Comparison of ENCODE assay signal across 8 mouse cellular contexts in the genomic region with DNA sequence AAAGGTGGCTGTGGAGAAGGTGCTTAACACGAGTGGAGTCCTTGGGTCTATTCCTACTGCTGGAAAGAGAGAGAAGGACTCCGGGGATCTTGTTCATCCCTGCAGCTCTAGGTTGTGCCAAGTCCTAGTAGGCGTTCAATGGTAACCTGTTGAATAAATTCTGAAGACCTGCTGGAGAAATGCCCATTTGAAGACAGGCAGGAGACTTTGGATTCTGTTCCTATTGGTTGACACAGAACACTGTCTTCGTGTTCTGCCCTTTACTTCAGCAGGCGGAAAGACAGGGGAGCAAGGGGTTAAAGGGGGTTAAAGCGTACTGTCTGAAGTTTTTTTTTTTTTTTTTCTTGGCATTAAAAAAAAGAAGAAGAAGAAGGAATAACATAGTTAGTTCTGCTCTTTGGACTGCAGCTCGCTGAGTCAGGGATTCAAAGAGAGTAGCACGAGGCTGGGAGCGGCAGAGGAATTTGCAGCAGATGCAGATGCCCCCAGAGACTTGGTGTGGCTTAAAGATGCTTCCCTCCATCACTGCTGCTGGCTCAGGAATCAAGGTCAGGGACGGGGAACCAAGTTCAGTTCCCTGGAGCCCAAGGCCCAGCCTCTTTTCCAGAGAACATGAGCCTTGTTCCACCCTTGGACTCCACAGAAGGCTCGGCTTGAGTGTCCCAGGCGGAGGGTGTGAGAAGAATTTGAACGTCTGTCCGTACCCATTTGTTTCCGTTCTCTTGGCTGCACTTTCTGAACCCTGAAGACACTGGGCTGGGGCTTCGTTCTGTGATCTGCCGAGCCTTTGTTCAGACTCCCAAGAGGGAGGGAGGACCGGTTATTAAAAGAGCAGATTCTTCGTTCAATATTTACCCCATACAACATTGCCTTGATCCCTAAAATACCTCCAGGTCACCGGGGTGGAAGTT. TPM values are rescaled to one million over a fixed set of nuclear protein-coding genes. Genes with fewer than 3 reads are reported as not detected.
DNase-seq lines count a peak whose midpoint lies in the region; ATAC-seq and TF ChIP-seq lines count a peak whose summit lies in the region.

No protein-coding gene starts in this region.

- H3K27me3 ChIP-seq in limb, embryonic 14.5 days (ENCODE audit: control insufficient read depth, insufficient read depth, low read length), result no peaks in the 10 kb centered on the region
- H3K27me3 ChIP-seq in limb, embryonic 10.5 days (ENCODE audit: low read depth, poor library complexity, severe bottlenecking), result no peaks in the 10 kb centered on the region
- no peaks in the 10 kb centered on the region for H3K27me3 ChIP-seq in embryonic facial prominence, embryonic 15.5 days
- no peaks in the 10 kb centered on the region for H3K27me3 ChIP-seq in midbrain, embryonic 13.5 days

- H3K36me3 ChIP-seq in limb, embryonic 14.5 days (ENCODE audit: control insufficient read depth, insufficient read depth, low read length), result no peaks in the 10 kb centered on the region
- H3K36me3 ChIP-seq in limb, embryonic 10.5 days, result no peaks in the 10 kb centered on the region
- H3K36me3 ChIP-seq in embryonic facial prominence, embryonic 15.5 days, result no peaks in the 10 kb centered on the region
- no peaks in the 10 kb centered on the region for H3K36me3 ChIP-seq in midbrain, embryonic 13.5 days

- ATAC-seq in limb, embryonic 14.5 days (ENCODE audit: low FRiP score, low read depth), result peak; percentile 38; the same call in 1 of the 2 replicates
- peak; percentile 48; the same call in 1 of the 2 replicates for ATAC-seq in embryonic facial prominence, embryonic 15.5 days (ENCODE audit: insufficient number of reproducible peaks, low FRiP score, low TSS enrichment, low read depth)
- ATAC-seq in midbrain, embryonic 13.5 days, result no peak

- no peaks in the 10 kb centered on the region for H3K9me3 ChIP-seq in limb, embryonic 14.5 days (ENCODE audit: control insufficient read depth, low read length)
- peaks cover 2% of the 10 kb centered on the region; the same call in 1 of the 2 replicates for H3K9me3 ChIP-seq in limb, embryonic 10.5 days (replicated peaks)
- no peaks in the 10 kb centered on the region for H3K9me3 ChIP-seq in embryonic facial prominence, embryonic 15.5 days (replicated peaks)
- H3K9me3 ChIP-seq in midbrain, embryonic 13.5 days, result 0 out of 2 replicates have a peak, but pooled peaks cover 3% of the 10 kb centered on the region

- peak overlapping the region; percentile 52; the same call in 1 of the 2 replicates for H3K27ac ChIP-seq in limb, embryonic 14.5 days (replicated peaks; ENCODE audit: low read depth, low read length)
- no peak overlapping the region for H3K27ac ChIP-seq in limb, embryonic 10.5 days
- H3K27ac ChIP-seq in embryonic facial prominence, embryonic 15.5 days (replicated peaks), result peak overlapping the region; percentile 52
- H3K27ac ChIP-seq in midbrain, embryonic 13.5 days, result no peak overlapping the region

- no peak for TF ChIP-seq POLR2A in limb, embryonic 14.5 days (IDR thresholded peaks at IDR 0.05; ENCODE audit: borderline replicate concordance, extremely low read depth, insufficient read depth, insufficient read length)

- no peak overlapping the region for H3K9ac ChIP-seq in limb, embryonic 14.5 days (ENCODE audit: low read depth, low read length, severe bottlenecking)
- H3K9ac ChIP-seq in embryonic facial prominence, embryonic 15.5 days, result no peak overlapping the region
- H3K9ac ChIP-seq in midbrain, embryonic 13.5 days (replicated peaks), result no peak overlapping the region

- peaks cover 15% of the 10 kb centered on the region for H3K4me1 ChIP-seq in limb, embryonic 14.5 days (ENCODE audit: control insufficient read depth, insufficient read depth, low read length)
- H3K4me1 ChIP-seq in limb, embryonic 10.5 days, result peaks cover 5% of the 10 kb centered on the region; the same call in 1 of the 2 replicates
- peaks cover 24% of the 10 kb centered on the region for H3K4me1 ChIP-seq in embryonic facial prominence, embryonic 15.5 days
- 0 out of 2 replicates have a peak, but pooled peaks cover 4% of the 10 kb centered on the region for H3K4me1 ChIP-seq in midbrain, embryonic 13.5 days (replicated peaks)

- peak; percentile 76 for DNase-seq in limb, embryonic 14.5 days (ENCODE audit: low spot score)
- DNase-seq in limb, embryonic 10.5 days (ENCODE audit: low spot score), result no peak
- DNase-seq in kidney, adult 18-20 months, result peak; percentile 65
- peak; percentile 41 for DNase-seq in retina, postnatal 1 day
- DNase-seq in frontal cortex, postnatal 14 days (ENCODE audit: low spot score in 2 of 2), result no peak
- DNase-seq in T-cell, adult 2 months (ENCODE audit: low spot score), result no peak

- 54% methylated on average over 20 of the region's 20 CpGs for WGBS in limb, embryonic 14.5 days
- WGBS in limb, embryonic 10.5 days, result 75% methylated on average over 20 of the region's 20 CpGs
- 26% methylated on average over 20 of the region's 20 CpGs for WGBS in embryonic facial prominence, embryonic 15.5 days
- 66% methylated on average over 20 of the region's 20 CpGs for WGBS in midbrain, embryonic 13.5 days

- no peak overlapping the region for H3K4me2 ChIP-seq in limb, embryonic 14.5 days (replicated peaks; ENCODE audit: low read depth, low read length, severe bottlenecking)
- peak overlapping the region; percentile 13; the same call in 1 of the 2 replicates for H3K4me2 ChIP-seq in embryonic facial prominence, embryonic 15.5 days (replicated peaks)
- H3K4me2 ChIP-seq in midbrain, embryonic 13.5 days (replicated peaks), result no peak overlapping the region

- no peak overlapping the region for H3K4me3 ChIP-seq in limb, embryonic 14.5 days (replicated peaks; ENCODE audit: low read length)
- no peak overlapping the region for H3K4me3 ChIP-seq in limb, embryonic 10.5 days
- H3K4me3 ChIP-seq in embryonic facial prominence, embryonic 15.5 days (replicated peaks), result no peak overlapping the region
- no peak overlapping the region for H3K4me3 ChIP-seq in midbrain, embryonic 13.5 days (replicated peaks)

RNA-seq across cellular contexts. Expression of a gene that starts 17.4 kb away (rescaled TPM):
- 177 and 198 TPM in 2 replicates for polyA plus RNA-seq in limb, embryonic 14.5 days (2012; rRNA removed)
- polyA plus RNA-seq in limb, embryonic 14.5 days (2014; fragmentation: Nextera tagmentation; extraction: Ambion mirVana), result 284 TPM in 2 replicates
- polyA plus RNA-seq in limb, embryonic 10.5 days (2016; fragmentation: Nextera tagmentation; extraction: Ambion mirVana), result 385 and 390 TPM in 2 replicates
- polyA plus RNA-seq in embryonic facial prominence, embryonic 15.5 days (2015; fragmentation: Nextera tagmentation; extraction: Ambion mirVana), result 389 and 397 TPM in 2 replicates
- 321 and 324 TPM in 2 replicates for polyA plus RNA-seq in midbrain, embryonic 13.5 days (2015; fragmentation: Nextera tagmentation; extraction: Ambion mirVana)

RNA-seq across cellular contexts. Expression of a gene that starts 44.4 kb away (rescaled TPM):
- 122 and 178 TPM in 2 replicates for polyA plus RNA-seq in limb, embryonic 14.5 days (2012; rRNA removed)
- polyA plus RNA-seq in limb, embryonic 14.5 days (2014; fragmentation: Nextera tagmentation; extraction: Ambion mirVana), result 460 and 510 TPM in 2 replicates
- polyA plus RNA-seq in limb, embryonic 10.5 days (2016; fragmentation: Nextera tagmentation; extraction: Ambion mirVana), result 393 and 402 TPM in 2 replicates
- polyA plus RNA-seq in embryonic facial prominence, embryonic 15.5 days (2015; fragmentation: Nextera tagmentation; extraction: Ambion mirVana), result 462 and 488 TPM in 2 replicates
- polyA plus RNA-seq in midbrain, embryonic 13.5 days (2015; fragmentation: Nextera tagmentation; extraction: Ambion mirVana), result 414 and 419 TPM in 2 replicates

Comparison
In these comparisons a context has a peak if more than half of its experiments do, and no peak if none do; other contexts are left out.
1. DNase-seq: peak in limb, embryonic 14.5 days (single experiment), kidney, adult 18-20 months (single experiment) and retina, postnatal 1 day (single experiment); none in limb, embryonic 10.5 days (single experiment), frontal cortex, postnatal 14 days (0 of 2) and T-cell, adult 2 months (single experiment).
2. H3K27ac ChIP-seq: peak in limb, embryonic 14.5 days (single experiment) and embryonic facial prominence, embryonic 15.5 days (single experiment); none in limb, embryonic 10.5 days (single experiment) and midbrain, embryonic 13.5 days (single experiment).